Mouse (Mus musculus) testis, adult 2 months (tissue): ENCODE results near the gene Serpinb6b.
"Not testable (repeated sequence)": the region's sequence is repeated elsewhere in the genome, so short reads cannot be mapped to it uniquely, and the experiment has no call there.

Experiments used
- CTCF ChIP-seq: fragments of 200-500 bp; IDR thresholded peaks from 2 replicates; pipeline ENCODE4 v1.5.1; 2012; ENCODE audit warnings: low read depth, mild to moderate bottlenecking, inconsistent platforms, low read length, moderate library complexity; ENCODE audit not compliant: control insufficient read depth, insufficient read depth, insufficient replicate concordance
- POLR2A ChIP-seq: fragments of 200-500 bp; IDR thresholded peaks from 2 replicates; pipeline ENCODE4 v1.6.1; 2012; ENCODE audit warnings: low read depth, mild to moderate bottlenecking, inconsistent platforms, low read length, moderate library complexity; ENCODE audit not compliant: control insufficient read depth

GRCm38 (mm10) chr13:32939191-32939590, 25.8 kb upstream of the Serpinb6b start:
- TF ChIP-seq POLR2A, CTCF: not testable (repeated sequence)
